Mouse (Mus musculus) ES-E14 (cell line): ENCODE data around the gene Prpf3.

Source experiments
- HCFC1 ChIP-seq: IDR thresholded peaks from 2 replicates; pipeline ENCODE4 v1.6.1; 2012; ENCODE audit warnings: low read length, inconsistent platforms, borderline replicate concordance; ENCODE audit not compliant: insufficient read depth
- ZC3H11A ChIP-seq: IDR thresholded peaks from 2 replicates; pipeline ENCODE4 v1.6.1; 2012; ENCODE audit warnings: low read depth, mild to moderate bottlenecking, inconsistent platforms, low read length, borderline replicate concordance
- ZNF384 ChIP-seq: IDR thresholded peaks from 2 replicates; pipeline ENCODE4 v1.6.1; 2012; ENCODE audit warnings: low read depth, low read length, inconsistent platforms

- TF ChIP-seq HCFC1, result no peak
- TF ChIP-seq ZNF384, result no peak
- no peak for TF ChIP-seq ZC3H11A
Observed at GRCm38 (mm10) chr3:95860323-95860722, 4.6 kb upstream of the Prpf3 start.
